Mouse (Mus musculus) CD4-positive, CD25-positive, alpha-beta regulatory T cell, adult 9 weeks (primary cell): ENCODE data around the gene Vmn1r22. TPM values are rescaled to one million over a fixed set of nuclear protein-coding genes. Genes with fewer than 3 reads are reported as not detected.

Experiments
- polyA plus RNA-seq: library from polyadenylated mRNA; unstranded; fragments of 100-300 nt; shearing (Covaris generic); gene quantifications from one replicate; pipeline ENCODE4 v1.2.1, GENCODE M21; 2017

Vmn1r22 gene
- polyA plus RNA-seq: not detected

GRCm38 (mm10) chr6:57907928-57908327 lies at the start of gene Vmn1r22:
Gene Vmn1r22, minus strand, starts transcription at chr6:57908028.

GRCm38 (mm10) chr6:57926738-57927137 lies 18.9 kb upstream of the Vmn1r22 start, which contains the start of gene Vmn1r23:
Gene Vmn1r23, minus strand, starts transcription at chr6:57926838.

DNA sequence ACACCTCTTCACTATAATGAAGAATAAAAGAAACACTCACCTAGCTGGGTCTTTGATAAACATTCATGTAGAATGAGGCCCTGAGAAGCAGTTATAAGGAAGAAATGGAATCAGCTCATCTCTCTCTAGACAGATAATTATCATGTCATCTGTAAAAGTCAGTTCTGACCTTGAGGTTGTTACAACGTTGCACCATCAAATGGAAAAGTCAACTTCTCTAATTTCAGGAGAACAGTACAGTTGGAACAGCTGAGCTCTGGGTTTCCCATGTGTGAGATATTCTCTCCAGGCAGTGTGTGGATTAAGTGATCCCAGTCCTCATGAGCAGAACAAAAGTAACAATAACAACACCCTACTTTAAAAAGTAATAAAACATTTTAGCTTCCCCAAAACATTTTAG lies 57.5 kb downstream of the Vmn1r22 start, which contains the start of gene Vmn1r21:
TSS of gene Vmn1r21 (minus strand) at position 58 of the 400 bp plus-strand sequence.

Other genes starting within 250 kb of the Vmn1r22 start
- gene Pyurf, start 215.9 kb downstream of the Vmn1r22 start, polyA plus RNA-seq: 6.6 TPM
- 8.7 TPM for gene Lancl2, start 205.5 kb downstream of the Vmn1r22 start, polyA plus RNA-seq
- gene Vopp1, start 82.9 kb downstream of the Vmn1r22 start, polyA plus RNA-seq: 12.5 TPM
- gene Vmn1r21, start 57.7 kb downstream of the Vmn1r22 start, polyA plus RNA-seq: not detected
- gene Vmn1r23, start 18.8 kb upstream of the Vmn1r22 start, polyA plus RNA-seq: not detected
- gene Vmn1r24, start 53.5 kb upstream of the Vmn1r22 start, polyA plus RNA-seq: not detected
- gene Vmn1r25, start 72.8 kb upstream of the Vmn1r22 start, polyA plus RNA-seq: not detected
- gene Vmn1r26, start 107.1 kb upstream of the Vmn1r22 start, polyA plus RNA-seq: not detected